Mouse (Mus musculus) heart, embryonic 12.5 days (tissue): ENCODE measurements around the gene Ate1. TPM values are rescaled to one million over a fixed set of nuclear protein-coding genes. Genes with fewer than 3 reads are reported as not detected.
"Not testable (repeated sequence)": the region's sequence is repeated elsewhere in the genome, so short reads cannot be mapped to it uniquely, and the experiment has no call there.

Source experiments
- ATAC-seq: fragments of 200-750 bp; cut with Nextera tagmentation; 2 replicates; pipeline ENCODE4 v1.8.0; 2017; ENCODE audit warnings: moderate TSS enrichment, moderate library complexity; ENCODE audit not compliant: insufficient number of reproducible peaks, low FRiP score
- H3K27ac ChIP-seq: fragments of 300-500 bp; sonication (generic); 2 replicates; pipeline ENCODE4 v1.5.1; 2016; ENCODE audit warnings: mild to moderate bottlenecking, moderate library complexity; ENCODE audit not compliant: poor library complexity, severe bottlenecking
- H3K27me3 ChIP-seq: fragments of 300-500 bp; sonication (generic); replicated peaks from 2 replicates; pipeline ENCODE4 v1.6.1; 2016; ENCODE audit warnings: mild to moderate bottlenecking, moderate library complexity
- H3K36me3 ChIP-seq: fragments of 300-500 bp; sonication (generic); 2 replicates; pipeline ENCODE4 v1.6.1; 2016; ENCODE audit warnings: mild to moderate bottlenecking, moderate library complexity
- H3K4me1 ChIP-seq: fragments of 300-500 bp; sonication (generic); replicated peaks from 2 replicates; pipeline ENCODE4 v1.6.1; 2016; ENCODE audit warnings: mild to moderate bottlenecking
- H3K4me2 ChIP-seq: fragments of 300-500 bp; sonication (generic); 2 replicates; pipeline ENCODE4 v1.6.1; 2016; ENCODE audit warnings: mild to moderate bottlenecking, moderate library complexity
- H3K4me3 ChIP-seq: fragments of 300-500 bp; sonication (generic); 2 replicates; pipeline ENCODE4 v1.5.1; 2016; ENCODE audit warnings: mild to moderate bottlenecking
- H3K9ac ChIP-seq: fragments of 300-500 bp; sonication (generic); 2 replicates; pipeline ENCODE4 v1.6.1; 2016; ENCODE audit warnings: mild to moderate bottlenecking, moderate library complexity
- H3K9me3 ChIP-seq: fragments of 300-500 bp; sonication (generic); replicated peaks from 2 replicates; pipeline ENCODE4 v1.6.1; 2016; ENCODE audit warnings: mild to moderate bottlenecking, moderate library complexity
- WGBS: fragments of 180-500 bp; shearing (Covaris S2); methylation state at CpG from one replicate; pipeline ENCODE4 v1.1.7; 2016; 5-methylcytosine and 5-hydroxymethylcytosine counted together
- polyA plus RNA-seq: library from polyadenylated mRNA; unstranded; fragments of >200 nt; fragmentation: Nextera tagmentation; extraction: Ambion mirVana; gene quantifications from 2 replicates; pipeline ENCODE4 v1.2.1, GENCODE M21; 2016

Ate1 gene
- polyA plus RNA-seq, 1 experiment from 2014 or later: 62.8 TPM

GRCm38 (mm10) chr7:130546791-130547484, 26.8 kb upstream of the Ate1 start:
- Histone ChIP-seq H3K4me1 (peaks cover 19% of the 10 kb centered on the region), H3K27me3 (no peaks in the 10 kb centered on the region), H3K9me3 (0 out of 2 replicates have a peak, but pooled peaks cover 3% of the 10 kb centered on the region), H3K9ac (peak overlapping the region; percentile 98), H3K4me3 (peak overlapping the region; percentile 91), H3K4me2 (peak overlapping the region; percentile 79), H3K27ac (peak overlapping the region; percentile 100), H3K36me3 (peaks cover 30% of the 10 kb centered on the region)
- under 1% methylated on average over 84 of the region's 84 CpGs for WGBS
- ATAC-seq: peak; percentile 95

GRCm38 (mm10) chr7:130546421-130546790, 26.2 kb upstream of the Ate1 start:
- WGBS: 3% methylated on average over 7 of the region's 7 CpGs
- peaks cover 19% of the 10 kb centered on the region for H3K4me1 ChIP-seq
- peak; percentile 2; the same call in 1 of the 2 replicates for ATAC-seq
- H3K4me2 ChIP-seq: peak overlapping the region; percentile 79
- H3K4me3 ChIP-seq: peak overlapping the region; percentile 91
- 0 out of 2 replicates have a peak, but pooled peaks cover 3% of the 10 kb centered on the region for H3K9me3 ChIP-seq
- peak overlapping the region; percentile 98 for H3K9ac ChIP-seq
- peak overlapping the region; percentile 100 for H3K27ac ChIP-seq
- H3K27me3 ChIP-seq: no peaks in the 10 kb centered on the region
- H3K36me3 ChIP-seq: peaks cover 35% of the 10 kb centered on the region

GRCm38 (mm10) chr7:130545893-130546292, 25.7 kb upstream of the Ate1 start:
- Histone ChIP-seq H3K27ac (peak overlapping the region; percentile 100), H3K36me3 (peaks cover 39% of the 10 kb centered on the region), H3K4me1 (peaks cover 19% of the 10 kb centered on the region), H3K4me3 (peak overlapping the region; percentile 91), H3K9me3 (0 out of 2 replicates have a peak, but pooled peaks cover 3% of the 10 kb centered on the region), H3K4me2 (peak overlapping the region; percentile 79), H3K27me3 (no peaks in the 10 kb centered on the region), H3K9ac (peak overlapping the region; percentile 98)
- no peak for ATAC-seq
- 51% methylated on average over 3 of the region's 3 CpGs for WGBS

GRCm38 (mm10) chr7:130545401-130545800, 25.2 kb upstream of the Ate1 start:
- Histone ChIP-seq H3K4me2 (peak overlapping the region; percentile 34), H3K36me3 (peaks cover 42% of the 10 kb centered on the region), H3K9me3 (0 out of 2 replicates have a peak, but pooled peaks cover 3% of the 10 kb centered on the region), H3K4me3 (peak overlapping the region; percentile 91; the same call in 1 of the 2 replicates), H3K9ac (peak overlapping the region; percentile 6; the same call in 1 of the 2 replicates), H3K4me1 (peaks cover 19% of the 10 kb centered on the region), H3K27ac (peak overlapping the region; percentile 100; the same call in 1 of the 2 replicates), H3K27me3 (no peaks in the 10 kb centered on the region)
- ATAC-seq: no peak
- WGBS: 90% methylated on average over 5 of the region's 5 CpGs

- H3K9me3 ChIP-seq: no peaks in the 10 kb centered on the region
- H3K4me1 ChIP-seq: peaks cover 28% of the 10 kb centered on the region
- no peak overlapping the region for H3K27ac ChIP-seq
- peaks cover 62% of the 10 kb centered on the region for H3K36me3 ChIP-seq
- H3K4me3 ChIP-seq: no peak overlapping the region
- no peaks in the 10 kb centered on the region for H3K27me3 ChIP-seq
- no peak overlapping the region for H3K4me2 ChIP-seq
- ATAC-seq: no peak
- 96% methylated on average over 4 of the region's 4 CpGs for WGBS
- no peak overlapping the region for H3K9ac ChIP-seq
Observed at GRCm38 (mm10) chr7:130543181-130543580, 23.0 kb upstream of the Ate1 start.

- H3K9ac ChIP-seq: no peak overlapping the region
- no peaks in the 10 kb centered on the region for H3K27me3 ChIP-seq
- no peak overlapping the region for H3K27ac ChIP-seq
- 80% methylated on average over 7 of the region's 7 CpGs for WGBS
- H3K4me2 ChIP-seq: no peak overlapping the region
- H3K36me3 ChIP-seq: peaks cover 88% of the 10 kb centered on the region
- H3K9me3 ChIP-seq: no peaks in the 10 kb centered on the region
- peaks cover 18% of the 10 kb centered on the region for H3K4me1 ChIP-seq
- no peak for ATAC-seq
- H3K4me3 ChIP-seq: no peak overlapping the region
Observed at GRCm38 (mm10) chr7:130540176-130540575, 20.0 kb upstream of the Ate1 start.

GRCm38 (mm10) chr7:130537068-130537467, 16.9 kb upstream of the Ate1 start:
- no peak overlapping the region for H3K4me2 ChIP-seq
- no peak overlapping the region for H3K9ac ChIP-seq
- ATAC-seq: no peak
- H3K4me1 ChIP-seq: peaks cover 15% of the 10 kb centered on the region
- H3K36me3 ChIP-seq: peaks cover 82% of the 10 kb centered on the region
- no peak overlapping the region for H3K27ac ChIP-seq
- H3K9me3 ChIP-seq: no peaks in the 10 kb centered on the region
- 86% methylated on average over 4 of the region's 4 CpGs for WGBS
- H3K27me3 ChIP-seq: no peaks in the 10 kb centered on the region
- no peak overlapping the region for H3K4me3 ChIP-seq

GRCm38 (mm10) chr7:130535174-130535573, 15.0 kb upstream of the Ate1 start:
- Histone ChIP-seq H3K36me3 (peaks cover 78% of the 10 kb centered on the region), H3K4me2 (no peak overlapping the region), H3K4me3 (no peak overlapping the region), H3K27ac (no peak overlapping the region), H3K4me1 (peaks cover 13% of the 10 kb centered on the region), H3K9me3 (no peaks in the 10 kb centered on the region), H3K9ac (no peak overlapping the region), H3K27me3 (no peaks in the 10 kb centered on the region)
- no peak for ATAC-seq
- WGBS: 85% methylated on average over 4 of the region's 4 CpGs

GRCm38 (mm10) chr7:130533316-130534260, 13.4 kb upstream of the Ate1 start:
- Histone ChIP-seq H3K4me1 (peaks cover 9% of the 10 kb centered on the region), H3K36me3 (peaks cover 66% of the 10 kb centered on the region), H3K27ac (no peak overlapping the region), H3K9me3 (no peaks in the 10 kb centered on the region), H3K4me2 (no peak overlapping the region), H3K9ac (no peak overlapping the region), H3K4me3 (no peak overlapping the region), H3K27me3 (no peaks in the 10 kb centered on the region)
- WGBS: 42% methylated on average over 25 of the region's 25 CpGs
- peak; percentile 79 for ATAC-seq

GRCm38 (mm10) chr7:130531138-130531537, 11.0 kb upstream of the Ate1 start:
- ATAC-seq, H3K4me2 ChIP-seq, H3K9me3 ChIP-seq, H3K27me3 ChIP-seq, H3K27ac ChIP-seq, H3K4me3 ChIP-seq, H3K9ac ChIP-seq: not testable (repeated sequence)
- H3K4me1 ChIP-seq: peaks cover 11% of the 10 kb centered on the region
- H3K36me3 ChIP-seq: peaks cover 45% of the 10 kb centered on the region
- 94% methylated on average over 15 of the region's 15 CpGs for WGBS

- no peak overlapping the region for H3K27ac ChIP-seq
- no peak overlapping the region for H3K4me2 ChIP-seq
- no peaks in the 10 kb centered on the region for H3K9me3 ChIP-seq
- no peak for ATAC-seq
- H3K9ac ChIP-seq: no peak overlapping the region
- no peaks in the 10 kb centered on the region for H3K27me3 ChIP-seq
- H3K4me3 ChIP-seq: no peak overlapping the region
- WGBS: 66% methylated on average over 9 of the region's 9 CpGs
- H3K36me3 ChIP-seq: peaks cover 16% of the 10 kb centered on the region
- H3K4me1 ChIP-seq: peaks cover 5% of the 10 kb centered on the region; the same call in 1 of the 2 replicates
Observed at GRCm38 (mm10) chr7:130527306-130527705, 7.1 kb upstream of the Ate1 start.
